Mouse (Mus musculus): Measurements from ENCODE around the gene Auts2. TPM values are rescaled to one million over a fixed set of nuclear protein-coding genes. Genes with fewer than 3 reads are reported as not detected.

The Auts2 gene
- total and polyA plus RNA-seq, 3 experiments = not detected

DNA sequence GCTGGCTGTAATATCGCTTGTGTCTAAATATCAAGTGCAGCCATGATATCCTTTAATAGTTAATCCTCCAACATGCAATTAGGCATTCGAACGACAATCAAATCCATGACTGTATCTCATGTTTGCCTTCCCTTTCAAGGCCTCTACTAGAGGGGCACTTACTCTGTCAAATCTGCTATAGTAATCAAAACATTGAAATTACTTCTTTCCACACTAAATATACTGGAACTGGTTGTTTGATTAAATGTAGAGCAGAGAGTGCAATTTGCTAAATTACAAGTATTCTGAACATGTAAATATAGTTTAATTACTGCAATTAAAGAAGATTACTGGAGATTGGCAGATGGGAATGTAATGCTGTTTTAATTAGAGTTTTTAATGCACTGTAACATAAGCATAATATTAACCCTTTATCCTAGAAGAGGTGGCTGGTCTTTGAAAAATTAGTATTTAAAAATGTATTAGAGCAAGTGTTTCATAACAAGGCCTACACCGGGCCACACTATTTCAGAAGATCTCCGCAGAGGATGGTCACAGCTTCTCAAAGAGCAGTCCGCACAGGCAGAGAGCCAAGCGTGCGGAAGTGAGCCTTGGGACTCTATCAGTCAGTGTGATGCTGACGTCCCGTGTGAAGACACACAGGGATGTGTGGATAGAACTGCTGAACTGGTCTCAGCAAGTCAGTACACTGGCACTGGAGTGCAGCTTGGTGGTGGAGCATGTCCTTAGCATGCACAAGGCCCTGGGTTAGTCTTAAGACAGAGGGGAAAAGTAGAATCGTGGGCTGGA lies 673.2 kb downstream of the Auts2 start:
- H3K4me1 ChIP-seq (ENCODE audit: control insufficient read depth in 1 of 2, insufficient read depth in 2 of 2) = no peaks in the 10 kb centered on the region
- H3K27ac ChIP-seq (ENCODE audit: insufficient read depth, low read depth) = no peak overlapping the region
- dilution Hi-C loops (cut with MboI; ENCODE audit: extremely low pct_ligation_motif_present, extremely low pct_unique_long_range_greater_than_20kb, low sequenced_read_pairs) (no loop called here), in situ Hi-C loops (cut with MboI; ENCODE audit: low pct_ligation_motif_present, low pct_unique_long_range_greater_than_20kb, low sequenced_read_pairs) (no loop called here)
- no peaks in the 10 kb centered on the region for H3K79me2 ChIP-seq (replicated peaks; ENCODE audit: control insufficient read depth, extremely low read depth, insufficient read depth, poor library complexity, severe bottlenecking)
- no peaks in the 10 kb centered on the region for H3K36me3 ChIP-seq (replicated peaks in 1 of 2; ENCODE audit: control insufficient read depth in 1 of 2, insufficient read depth in 1 of 2, low read length in 1 of 2)
- no peak overlapping the region for H3K4me3 ChIP-seq (replicated peaks in 1 of 3; ENCODE audit: low read depth in 2 of 3, low read length in 2 of 3, poor library complexity in 1 of 3)
- H3K27me3 ChIP-seq (replicated peaks) = no peaks in the 10 kb centered on the region
- TF ChIP-seq SIN3A (IDR thresholded peaks at IDR 0.05; ENCODE audit: low read length) (no peak), USF2 (conservative IDR thresholded peaks at IDR 0.05; ENCODE audit: low read depth, low read length) (no peak), ELF1 (IDR thresholded peaks at IDR 0.05; ENCODE audit: low read depth, low read length) (no peak), TCF12 (IDR thresholded peaks at IDR 0.05; ENCODE audit: low read depth, low read length) (no peak), ZMIZ1 (IDR thresholded peaks at IDR 0.05; ENCODE audit: low read depth, low read length) (no peak), MAZ (IDR thresholded peaks at IDR 0.05; ENCODE audit: low read depth, low read length) (no peak), RAD21 (IDR thresholded peaks at IDR 0.05; ENCODE audit: low read depth, low read length) (no peak), MAX (IDR thresholded peaks at IDR 0.05; ENCODE audit: low read length) (no peak), IRF4 (IDR thresholded peaks at IDR 0.05; ENCODE audit: low read depth, low read length) (no peak), CHD1 (IDR thresholded peaks at IDR 0.05; ENCODE audit: low read depth, low read length) (no peak), CTCF (conservative IDR thresholded peaks at IDR 0.05 in 1 of 2, IDR thresholded peaks at IDR 0.05 in 1 of 2; ENCODE audit: low read depth in 2 of 2, low read length in 2 of 2) (no peak)
- peaks cover 83% of the 10 kb centered on the region for H3K9me3 ChIP-seq (replicated peaks; ENCODE audit: low read length)
- H3K4me2 ChIP-seq (ENCODE audit: insufficient read depth, low read depth, poor library complexity, severe bottlenecking) = no peak overlapping the region
- DNase-seq (ENCODE audit: extremely low read depth) = no peak
- H3K9ac ChIP-seq (ENCODE audit: insufficient read depth, low read depth) = no peak overlapping the region

- no peak for DNase-seq (ENCODE audit: extremely low read depth)
- H3K4me2 ChIP-seq (ENCODE audit: insufficient read depth, low read depth, poor library complexity, severe bottlenecking) = no peak overlapping the region
- H3K27ac ChIP-seq (ENCODE audit: insufficient read depth, low read depth) = no peak overlapping the region
- no peaks in the 10 kb centered on the region for H3K27me3 ChIP-seq (replicated peaks)
- in situ Hi-C loops (cut with MboI; ENCODE audit: low pct_ligation_motif_present, low pct_unique_long_range_greater_than_20kb, low sequenced_read_pairs) = no loop called here
- dilution Hi-C loops (cut with MboI; ENCODE audit: extremely low pct_ligation_motif_present, extremely low pct_unique_long_range_greater_than_20kb, low sequenced_read_pairs) = no loop called here
- no peak overlapping the region for H3K9ac ChIP-seq (ENCODE audit: insufficient read depth, low read depth)
- no peak for TF ChIP-seq TBP (conservative IDR thresholded peaks at IDR 0.05; ENCODE audit: low read depth, low read length)
- TF ChIP-seq ZC3H11A (IDR thresholded peaks at IDR 0.05; ENCODE audit: low read depth, low read length) = no peak
- no peak for TF ChIP-seq POLR2AphosphoS2 (IDR thresholded peaks at IDR 0.05; ENCODE audit: low read depth, low read length)
- peaks cover 86% of the 10 kb centered on the region for H3K9me3 ChIP-seq (replicated peaks; ENCODE audit: low read length)
- H3K79me2 ChIP-seq (replicated peaks; ENCODE audit: control insufficient read depth, extremely low read depth, insufficient read depth, poor library complexity, severe bottlenecking) = no peaks in the 10 kb centered on the region
- H3K36me3 ChIP-seq (replicated peaks in 1 of 2; ENCODE audit: control insufficient read depth in 1 of 2, insufficient read depth in 1 of 2, low read length in 1 of 2) = no peaks in the 10 kb centered on the region
- H3K4me1 ChIP-seq (ENCODE audit: control insufficient read depth in 1 of 2, insufficient read depth in 2 of 2) = no peaks in the 10 kb centered on the region
- no peak overlapping the region for H3K4me3 ChIP-seq (replicated peaks in 1 of 3; ENCODE audit: low read depth in 2 of 3, low read length in 2 of 3, poor library complexity in 1 of 3)
These were observed 677.9 kb downstream of the Auts2 start for GRCm38 (mm10) chr5:131865200-131865599.

All from CH12.LX (cell line).